Mouse (Mus musculus) cerebellum, adult 2 months (tissue): ENCODE data around the gene Gm49711.

Experiments used
- CTCF ChIP-seq: fragments of 200-500 bp; IDR thresholded peaks from 2 replicates; pipeline ENCODE4 v1.5.1; 2011; ENCODE audit warnings: low read depth, mild to moderate bottlenecking, control low read depth, low read length, moderate library complexity, borderline replicate concordance; ENCODE audit not compliant: insufficient read depth
- POLR2A ChIP-seq: fragments of 200-500 bp; IDR thresholded peaks from 2 replicates; pipeline ENCODE4 v1.6.1; 2011; ENCODE audit warnings: low read length, control low read depth, borderline replicate concordance; ENCODE audit not compliant: insufficient read depth

GRCm38 (mm10) chr16:92060213-92060612 is 2.1 kb downstream of the Gm49711 start:
- TF ChIP-seq CTCF (no peak), POLR2A (no peak)
